Mouse (Mus musculus): ENCODE measurements around the gene Rnf5.

Gene Rnf5

GRCm38 (mm10) chr17:34585877-34586771 is 17.4 kb downstream of the Rnf5 start:
- no peak for DNase-seq (ENCODE audit: low spot score)

- DNase-seq (ENCODE audit: low spot score) = no peak
Measured at GRCm38 (mm10) chr17:34585121-34585520, 18.4 kb downstream of the Rnf5 start.

- DNase-seq (ENCODE audit: low spot score) = no peak
Measured at GRCm38 (mm10) chr17:34583819-34584218, 19.7 kb downstream of the Rnf5 start.

GRCm38 (mm10) chr17:34583397-34583796 is 20.1 kb downstream of the Rnf5 start:
- no peak for DNase-seq (ENCODE audit: low spot score)

- no peak for DNase-seq (ENCODE audit: low spot score)
Measured at GRCm38 (mm10) chr17:34582528-34582927, 21.0 kb downstream of the Rnf5 start.

- DNase-seq (ENCODE audit: low spot score) = no peak
Measured at GRCm38 (mm10) chr17:34578070-34578469, 25.4 kb downstream of the Rnf5 start.

GRCm38 (mm10) chr17:34576577-34576976 is 26.9 kb downstream of the Rnf5 start:
- DNase-seq (ENCODE audit: low spot score) = no peak

GRCm38 (mm10) chr17:34572361-34572760 is 31.1 kb downstream of the Rnf5 start:
- DNase-seq (ENCODE audit: low spot score) = no peak

GRCm38 (mm10) chr17:34571875-34572274 is 31.6 kb downstream of the Rnf5 start:
- DNase-seq (ENCODE audit: low spot score) = no peak

- DNase-seq (ENCODE audit: low spot score) = no peak
Measured at GRCm38 (mm10) chr17:34569919-34570318, 33.6 kb downstream of the Rnf5 start.

GRCm38 (mm10) chr17:34568421-34568820 is 35.1 kb downstream of the Rnf5 start:
- DNase-seq (ENCODE audit: low spot score) = no peak

- DNase-seq (ENCODE audit: low spot score) = no peak
Measured at GRCm38 (mm10) chr17:34567311-34567710, 36.2 kb downstream of the Rnf5 start.

- DNase-seq (ENCODE audit: low spot score) = no peak
Measured at GRCm38 (mm10) chr17:34564796-34565195, 38.7 kb downstream of the Rnf5 start.

GRCm38 (mm10) chr17:34564003-34564421 is 39.5 kb downstream of the Rnf5 start, which contains the start of gene Notch4:
TSS of gene Notch4 (plus strand) at chr17:34564268.
- no peak for DNase-seq (ENCODE audit: low spot score)

GRCm38 (mm10) chr17:34563354-34563753 is 40.1 kb downstream of the Rnf5 start:
- no peak for DNase-seq (ENCODE audit: low spot score)

- no peak for DNase-seq (ENCODE audit: low spot score)
Measured at GRCm38 (mm10) chr17:34562595-34562994, 40.9 kb downstream of the Rnf5 start.

GRCm38 (mm10) chr17:34561200-34561599 is 42.3 kb downstream of the Rnf5 start:
- no peak for DNase-seq (ENCODE audit: low spot score)

GRCm38 (mm10) chr17:34560438-34560837 is 43.1 kb downstream of the Rnf5 start:
- DNase-seq (ENCODE audit: low spot score) = no peak

GRCm38 (mm10) chr17:34559895-34560294 is 43.6 kb downstream of the Rnf5 start:
- no peak for DNase-seq (ENCODE audit: low spot score)

- no peak for DNase-seq (ENCODE audit: low spot score)
Measured at GRCm38 (mm10) chr17:34559116-34559515, 44.4 kb downstream of the Rnf5 start.

GRCm38 (mm10) chr17:34557411-34557810 is 46.1 kb downstream of the Rnf5 start:
- DNase-seq (ENCODE audit: low spot score) = no peak

GRCm38 (mm10) chr17:34556406-34556805 is 47.1 kb downstream of the Rnf5 start:
- DNase-seq (ENCODE audit: low spot score) = no peak

- peak; percentile 64 for DNase-seq (ENCODE audit: low spot score)
Measured at GRCm38 (mm10) chr17:34555483-34555882, 48.0 kb downstream of the Rnf5 start.
